Mouse (Mus musculus) ES-Bruce4 (cell line): ENCODE results near the gene Ccl7. TPM values are rescaled to one million over a fixed set of nuclear protein-coding genes. Genes with fewer than 3 reads are reported as not detected.

Experiments used
- H3K27ac ChIP-seq: 2 replicates; pipeline ENCODE4 v1.5.1; 2012; ENCODE audit warnings: low read length, inconsistent platforms; ENCODE audit not compliant: insufficient read depth
- H3K27me3 ChIP-seq: 2 replicates; pipeline ENCODE4 v1.6.1; 2012; ENCODE audit warnings: mild to moderate bottlenecking, low read length, inconsistent platforms; ENCODE audit not compliant: control insufficient read depth, poor library complexity, insufficient read depth, severe bottlenecking
- H3K36me3 ChIP-seq: 2 replicates; pipeline ENCODE4 v1.6.1; 2012; ENCODE audit warnings: inconsistent platforms, mild to moderate bottlenecking, low read length, moderate library complexity; ENCODE audit not compliant: control insufficient read depth, poor library complexity, insufficient read depth, severe bottlenecking
- H3K4me1 ChIP-seq: one replicate; pipeline ENCODE4 v1.8.1; 2011; ENCODE audit warnings: low read length; ENCODE audit not compliant: control insufficient read depth, insufficient read depth
- H3K4me3 ChIP-seq: 2 replicates; pipeline ENCODE4 v1.5.1; 2011; ENCODE audit warnings: low read depth, mild to moderate bottlenecking, low read length
- H3K9ac ChIP-seq: 2 replicates; pipeline ENCODE4 v1.6.1; 2012; ENCODE audit warnings: low read depth, mild to moderate bottlenecking, inconsistent platforms; ENCODE audit not compliant: poor library complexity, severe bottlenecking
- H3K9me3 ChIP-seq: replicated peaks from 2 replicates; pipeline ENCODE4 v1.6.1; 2012; ENCODE audit warnings: mild to moderate bottlenecking, low read length, inconsistent platforms; ENCODE audit not compliant: control insufficient read depth, poor library complexity, insufficient read depth, severe bottlenecking
- CTCF ChIP-seq: IDR thresholded peaks from one replicate; pipeline ENCODE4 v1.8.1; 2011; ENCODE audit warnings: low read depth, low read length
- EP300 ChIP-seq: IDR thresholded peaks from 2 replicates; pipeline ENCODE4 v1.6.1; 2011; ENCODE audit warnings: low read depth, low read length; ENCODE audit not compliant: insufficient read depth
- POLR2A ChIP-seq: IDR thresholded peaks from one replicate; pipeline ENCODE4 v1.8.1; 2011; ENCODE audit warnings: low read length; ENCODE audit not compliant: insufficient read depth
- polyA plus RNA-seq: library from polyadenylated mRNA; stranded (reverse); fragments of >200 nt; gene quantifications from 2 replicates; pipeline ENCODE4 v1.2.4, GENCODE M21; 2011; ENCODE audit warnings: low read depth; ENCODE audit not compliant: missing spikeins, insufficient read depth, insufficient read length

The Ccl7 gene
- polyA plus RNA-seq, 1 experiment = 3.3 TPM

DNA sequence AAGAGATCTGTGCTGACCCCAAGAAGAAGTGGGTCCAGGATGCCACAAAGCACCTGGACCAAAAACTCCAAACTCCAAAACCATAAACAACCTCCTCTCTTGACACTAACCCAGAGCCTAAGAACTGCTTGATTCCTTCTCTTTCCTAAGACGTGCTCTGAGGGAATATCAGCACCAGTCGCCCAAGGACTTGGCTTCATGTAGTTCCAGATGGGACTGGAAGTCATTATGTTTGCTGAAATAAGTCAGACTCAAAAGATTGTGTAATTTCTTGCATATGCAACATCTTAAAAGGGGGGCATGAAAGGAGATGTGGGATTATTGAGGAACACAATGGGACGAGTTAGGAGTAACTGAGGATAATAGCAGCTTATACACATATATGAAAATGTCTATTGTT is 16.7 kb downstream of the Ccl7 start:
- Histone ChIP-seq H3K27me3 (no peaks in the 10 kb centered on the region), H3K36me3 (no peaks in the 10 kb centered on the region), H3K4me1 (no peaks in the 10 kb centered on the region), H3K4me3 (no peak overlapping the region), H3K27ac (no peak overlapping the region), H3K9me3 (no peaks in the 10 kb centered on the region), H3K9ac (no peak overlapping the region)
- no peak for TF ChIP-seq CTCF
- no peak for TF ChIP-seq EP300
- no peak for TF ChIP-seq POLR2A

DNA sequence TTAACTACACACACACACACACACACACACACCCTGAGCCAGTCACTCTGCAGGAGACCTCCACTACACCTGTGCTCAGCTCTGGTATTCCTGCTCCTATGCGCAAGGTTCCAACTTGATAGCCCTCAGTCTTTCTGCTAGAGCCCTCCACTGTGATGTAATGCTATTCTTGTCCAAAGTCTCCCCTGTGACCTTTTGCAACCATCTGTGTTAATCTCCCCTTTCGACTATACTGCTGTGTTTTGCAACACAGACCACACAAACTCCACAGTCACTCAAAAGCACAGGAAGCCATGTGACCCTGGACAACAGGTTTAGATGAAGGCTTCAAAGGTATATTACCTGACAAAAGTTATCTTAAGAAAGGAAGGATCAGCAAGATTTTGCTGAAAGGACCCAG is 17.9 kb downstream of the Ccl7 start:
- no peak overlapping the region for H3K4me3 ChIP-seq
- TF ChIP-seq POLR2A (no peak), EP300 (no peak), CTCF (no peak)

DNA sequence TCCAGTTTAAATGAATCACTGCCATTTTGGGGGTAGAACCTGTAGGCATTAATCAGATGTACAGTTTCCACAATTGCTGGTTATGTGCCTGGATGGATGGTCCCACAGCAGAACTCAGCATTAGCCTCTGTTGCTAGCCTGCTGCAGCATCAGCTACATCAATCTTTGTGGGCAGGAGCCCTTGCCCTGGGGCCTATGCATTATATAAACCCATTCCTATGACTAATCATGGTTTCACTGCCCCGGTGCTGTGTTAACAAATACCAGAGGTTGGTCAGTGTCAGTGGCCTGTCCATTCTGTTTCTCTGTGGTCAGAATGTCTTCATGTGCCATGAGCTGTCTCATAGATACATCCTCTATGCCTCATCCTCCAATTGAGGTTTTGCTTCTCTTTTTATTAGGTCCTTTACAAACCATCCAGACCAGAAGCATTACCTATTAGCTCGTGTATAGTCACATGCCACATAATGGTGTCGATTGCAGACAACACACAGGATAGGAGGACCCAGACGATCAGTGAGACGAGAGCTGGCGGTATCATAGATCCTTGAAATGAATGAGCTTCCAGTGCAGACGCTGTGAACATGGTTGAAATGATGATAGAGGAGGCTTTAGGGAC is 21.6 kb downstream of the Ccl7 start:
- TF ChIP-seq EP300 (no peak), POLR2A (no peak), CTCF (no peak)
- no peak overlapping the region for H3K4me3 ChIP-seq
- H3K27me3 ChIP-seq = no peaks in the 10 kb centered on the region
- H3K9me3 ChIP-seq = no peaks in the 10 kb centered on the region
- H3K4me1 ChIP-seq = no peaks in the 10 kb centered on the region
- no peak overlapping the region for H3K27ac ChIP-seq
- H3K36me3 ChIP-seq = no peaks in the 10 kb centered on the region
- H3K9ac ChIP-seq = no peak overlapping the region

More for the DNA sequence above, 17.9 kb downstream of the Ccl7 start:
- Histone ChIP-seq H3K27me3 (no peaks in the 10 kb centered on the region), H3K4me1 (no peaks in the 10 kb centered on the region), H3K36me3 (no peaks in the 10 kb centered on the region), H3K27ac (no peak overlapping the region), H3K9ac (no peak overlapping the region), H3K9me3 (no peaks in the 10 kb centered on the region)

- Histone ChIP-seq H3K9me3 (no peaks in the 10 kb centered on the region; the same call in 1 of the 2 replicates), H3K4me3 (no peak overlapping the region), H3K36me3 (no peaks in the 10 kb centered on the region), H3K9ac (no peak overlapping the region), H3K27ac (no peak overlapping the region), H3K27me3 (no peaks in the 10 kb centered on the region), H3K4me1 (no peaks in the 10 kb centered on the region)
- TF ChIP-seq CTCF = no peak
- no peak for TF ChIP-seq POLR2A
- TF ChIP-seq EP300 = no peak
These were observed 25.6 kb downstream of the Ccl7 start for GRCm38 (mm10) chr11:82071076-82071475.

GRCm38 (mm10) chr11:82072374-82072773 is 26.9 kb downstream of the Ccl7 start:
- H3K27me3 ChIP-seq = no peaks in the 10 kb centered on the region
- no peak for TF ChIP-seq CTCF
- TF ChIP-seq POLR2A = no peak
- TF ChIP-seq EP300 = no peak
- H3K9ac ChIP-seq = no peak overlapping the region
- H3K9me3 ChIP-seq = no peaks in the 10 kb centered on the region; the same call in 1 of the 2 replicates
- no peak overlapping the region for H3K27ac ChIP-seq
- H3K4me1 ChIP-seq = no peaks in the 10 kb centered on the region
- no peak overlapping the region for H3K4me3 ChIP-seq
- H3K36me3 ChIP-seq = no peaks in the 10 kb centered on the region

DNA sequence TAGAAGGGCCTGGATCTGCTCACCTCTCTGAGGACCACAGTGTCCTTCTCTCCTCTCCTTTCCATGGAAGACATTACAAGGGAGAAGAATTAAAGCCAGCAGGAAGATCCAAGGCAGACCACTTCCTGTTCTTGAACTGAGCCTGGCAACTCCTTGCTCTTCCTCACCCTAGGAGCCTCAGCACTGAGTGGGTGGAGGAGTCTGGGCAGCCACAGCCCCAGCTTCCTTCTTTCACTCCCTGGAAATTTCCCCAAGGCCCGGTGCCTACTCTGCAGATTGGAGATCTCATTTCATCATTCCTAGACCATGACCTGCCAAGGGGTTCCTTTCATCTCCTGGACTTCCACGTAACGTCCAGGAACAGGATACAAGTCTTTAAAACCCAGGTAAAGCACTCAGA is 27.5 kb downstream of the Ccl7 start:
- H3K9me3 ChIP-seq = no peaks in the 10 kb centered on the region; the same call in 1 of the 2 replicates
- no peak overlapping the region for H3K27ac ChIP-seq
- no peak overlapping the region for H3K9ac ChIP-seq
- no peak overlapping the region for H3K4me3 ChIP-seq
- no peaks in the 10 kb centered on the region for H3K27me3 ChIP-seq
- TF ChIP-seq EP300 = no peak
- no peak for TF ChIP-seq POLR2A
- no peak for TF ChIP-seq CTCF
- H3K4me1 ChIP-seq = no peaks in the 10 kb centered on the region
- no peaks in the 10 kb centered on the region for H3K36me3 ChIP-seq
